Mouse (Mus musculus) CH12.LX (cell line): ENCODE data around the gene D330020A13Rik. TPM values are rescaled to one million over a fixed set of nuclear protein-coding genes. Genes with fewer than 3 reads are reported as not detected.

Experiments
- DNase-seq: peaks from one replicate; pipeline ENCODE4 v3.0.0-alpha.2; 2013; ENCODE audit errors: extremely low read depth
- H3K27ac ChIP-seq: 2 replicates; pipeline ENCODE4 v1.5.1; 2012; ENCODE audit warnings: low read depth, mild to moderate bottlenecking, control low read depth, moderate library complexity; ENCODE audit not compliant: insufficient read depth
- H3K27me3 ChIP-seq: replicated peaks from 2 replicates; pipeline ENCODE3; 2012; ENCODE audit warnings: inconsistent platforms
- H3K36me3 ChIP-seq, 2 experiments: replicated peaks in 1 of 2; 2 replicates each; pipeline versions ENCODE3 to v1.6.1; 2012; ENCODE audit warnings: inconsistent platforms in 1 of 2, low read length in 1 of 2, mild to moderate bottlenecking in 1 of 2, mixed read lengths in 1 of 2, moderate library complexity in 1 of 2; ENCODE audit not compliant: control insufficient read depth in 1 of 2, insufficient read depth in 1 of 2
- H3K4me1 ChIP-seq, 2 experiments: 2 replicates each; pipeline ENCODE4 v1.6.1; 2012; ENCODE audit warnings: inconsistent platforms in 1 of 2, moderate library complexity in 1 of 2; ENCODE audit not compliant: insufficient read depth in 2 of 2, control insufficient read depth in 1 of 2
- H3K4me2 ChIP-seq: 2 replicates; pipeline ENCODE4 v1.6.1; 2012; ENCODE audit warnings: low read depth, mild to moderate bottlenecking, control low read depth; ENCODE audit not compliant: poor library complexity, insufficient read depth, severe bottlenecking
- H3K4me3 ChIP-seq, 3 experiments: fragments of 150-350 bp in 1 of 3; sonication (generic) in 1 of 3; replicated peaks in 1 of 3; 2 replicates each; pipeline versions ENCODE3 to v1.5.1; 2011 to 2012; ENCODE audit warnings: low read depth in 2 of 3, low read length in 2 of 3, mild to moderate bottlenecking in 2 of 3, moderate library complexity in 2 of 3, control low read depth in 1 of 3, improper control_type of control experiment in 1 of 3, inconsistent platforms in 1 of 3, mixed read lengths in 1 of 3; ENCODE audit not compliant: poor library complexity in 1 of 3
- H3K79me2 ChIP-seq: replicated peaks from 2 replicates; pipeline ENCODE4 v1.6.1; 2012; ENCODE audit warnings: mild to moderate bottlenecking, moderate library complexity; ENCODE audit not compliant: control insufficient read depth, poor library complexity, insufficient read depth, severe bottlenecking; ENCODE audit errors: extremely low read depth
- H3K9ac ChIP-seq: 2 replicates; pipeline ENCODE4 v1.6.1; 2012; ENCODE audit warnings: low read depth, mild to moderate bottlenecking, control low read depth, moderate library complexity; ENCODE audit not compliant: insufficient read depth
- H3K9me3 ChIP-seq: replicated peaks from 2 replicates; pipeline ENCODE3; 2012; ENCODE audit warnings: low read length, inconsistent platforms, mixed read lengths
- CTCF ChIP-seq, 2 experiments: IDR thresholded peaks in 1 of 2; conservative IDR thresholded peaks in 1 of 2; 2 replicates each; pipeline ENCODE4 v1.5.1; 2011 to 2012; ENCODE audit warnings: low read depth in 2 of 2, low read length in 2 of 2, improper control_type of control experiment in 1 of 2, inconsistent platforms in 1 of 2, mild to moderate bottlenecking in 1 of 2, moderate library complexity in 1 of 2
- E2F4 ChIP-seq: IDR thresholded peaks from 2 replicates; pipeline ENCODE4 v1.6.1; 2011; ENCODE audit warnings: low read depth, low read length, improper control_type of control experiment; ENCODE audit not compliant: insufficient replicate concordance
- ETS1 ChIP-seq: conservative IDR thresholded peaks from 2 replicates; pipeline ENCODE4 v1.6.1; 2012; ENCODE audit warnings: low read depth, mild to moderate bottlenecking, inconsistent platforms, low read length, improper control_type of control experiment, moderate library complexity
- GABPA ChIP-seq: IDR thresholded peaks from 2 replicates; pipeline ENCODE4 v1.6.1; 2012; ENCODE audit warnings: low read depth, low read length, improper control_type of control experiment, inconsistent platforms; ENCODE audit not compliant: insufficient replicate concordance
- HCFC1 ChIP-seq: IDR thresholded peaks from 2 replicates; pipeline ENCODE4 v1.6.1; 2012; ENCODE audit warnings: low read depth, mild to moderate bottlenecking, inconsistent platforms, low read length, improper control_type of control experiment
- IRF4 ChIP-seq: IDR thresholded peaks from 2 replicates; pipeline ENCODE4 v1.6.1; 2014; ENCODE audit warnings: low read depth, mild to moderate bottlenecking, inconsistent platforms, low read length, improper control_type of control experiment
- JUN ChIP-seq: IDR thresholded peaks from 2 replicates; pipeline ENCODE4 v1.6.1; 2011; ENCODE audit warnings: low read depth, mild to moderate bottlenecking, low read length, improper control_type of control experiment, moderate library complexity; ENCODE audit not compliant: insufficient read depth
- KAT2A ChIP-seq: IDR thresholded peaks from 2 replicates; pipeline ENCODE4 v1.6.1; 2012; ENCODE audit warnings: low read length, improper control_type of control experiment, inconsistent platforms; ENCODE audit not compliant: insufficient replicate concordance
- MAFK ChIP-seq: IDR thresholded peaks from 2 replicates; pipeline ENCODE4 v1.6.1; 2011; ENCODE audit warnings: low read length, improper control_type of control experiment; ENCODE audit not compliant: insufficient replicate concordance
- MAX ChIP-seq: IDR thresholded peaks from 2 replicates; pipeline ENCODE4 v1.6.1; 2011; ENCODE audit warnings: low read length, improper control_type of control experiment
- MEF2A ChIP-seq: IDR thresholded peaks from 2 replicates; pipeline ENCODE4 v1.6.1; 2014; ENCODE audit warnings: low read depth, mild to moderate bottlenecking, inconsistent platforms, low read length, improper control_type of control experiment, borderline replicate concordance
- MXI1 ChIP-seq: IDR thresholded peaks from 2 replicates; pipeline ENCODE4 v1.6.1; 2011; ENCODE audit warnings: mild to moderate bottlenecking, low read depth, low read length, improper control_type of control experiment
- NELFE ChIP-seq: IDR thresholded peaks from 2 replicates; pipeline ENCODE4 v1.6.1; 2011; ENCODE audit warnings: low read depth, low read length, improper control_type of control experiment
- POLR2AphosphoS2 ChIP-seq: IDR thresholded peaks from 2 replicates; pipeline ENCODE4 v1.6.1; 2011; ENCODE audit warnings: low read depth, low read length, improper control_type of control experiment
- RCOR1 ChIP-seq: conservative IDR thresholded peaks from 2 replicates; pipeline ENCODE4 v1.6.1; 2012; ENCODE audit warnings: low read depth, mild to moderate bottlenecking, inconsistent platforms, low read length, improper control_type of control experiment
- SMC3 ChIP-seq: IDR thresholded peaks from 2 replicates; pipeline ENCODE4 v1.6.1; 2011; ENCODE audit warnings: low read depth, low read length, improper control_type of control experiment
- TBP ChIP-seq: conservative IDR thresholded peaks from 2 replicates; pipeline ENCODE4 v1.6.1; 2011; ENCODE audit warnings: low read depth, low read length, improper control_type of control experiment
- USF1 ChIP-seq: IDR thresholded peaks from 2 replicates; pipeline ENCODE4 v1.6.1; 2014; ENCODE audit warnings: low read depth, mild to moderate bottlenecking, inconsistent platforms, low read length, improper control_type of control experiment
- USF2 ChIP-seq: conservative IDR thresholded peaks from 2 replicates; pipeline ENCODE4 v1.6.1; 2011; ENCODE audit warnings: low read depth, low read length, improper control_type of control experiment
- ZKSCAN1 ChIP-seq: IDR thresholded peaks from 2 replicates; pipeline ENCODE4 v1.6.1; 2012; ENCODE audit warnings: low read depth, inconsistent platforms, low read length, improper control_type of control experiment, borderline replicate concordance
- dilution Hi-C: fragments of 300-500 bp; cut with MboI; formaldehyde crosslinking; loops from 2 replicates; pipeline ENCODE4 v1.14.3; 2020; ENCODE audit warnings: low sequenced_read_pairs; ENCODE audit not compliant: extremely low pct_unique_long_range_greater_than_20kb, extremely low pct_ligation_motif_present
- in situ Hi-C: fragments of 300-500 bp; cut with MboI; formaldehyde crosslinking; loops from 3 replicates; pipeline ENCODE4 v1.14.3; 2019; ENCODE audit warnings: low sequenced_read_pairs, low pct_ligation_motif_present, low pct_unique_long_range_greater_than_20kb, mixed read lengths
- polyA plus RNA-seq: library from polyadenylated mRNA; unstranded; fragments of >175 nt; gene quantifications from 2 replicates; pipeline ENCODE4 v1.2.1, GENCODE M21; 2012; ENCODE audit warnings: low read depth; ENCODE audit not compliant: insufficient read length
- total RNA-seq, 2 experiments: library from RNA; depleted of rRNA; stranded (reverse); fragments of 300-350 nt in 1 of 2; fragments of >200 nt in 1 of 2; gene quantifications; 2 replicates each; pipeline ENCODE4 v1.2.3; 2012 to 2014

The D330020A13Rik gene
- total and polyA plus RNA-seq, 3 experiments: not detected

GRCm38 (mm10) chr6:120309338-120309737 is 15.2 kb downstream of the D330020A13Rik start:
- Histone ChIP-seq H3K9ac (no peak overlapping the region), H3K36me3 (no peaks in the 10 kb centered on the region), H3K4me3 (no peak overlapping the region), H3K4me1 (peaks cover 7 to 16% of the 10 kb centered on the region in 2 experiments), H3K27me3 (no peaks in the 10 kb centered on the region), H3K27ac (no peak overlapping the region), H3K9me3 (no peaks in the 10 kb centered on the region), H3K4me2 (no peak overlapping the region), H3K79me2 (no peaks in the 10 kb centered on the region)
- dilution Hi-C loops (no loop called here), in situ Hi-C loops (loop anchor here (5.0 to 25.0 kb wide), 3 partner anchors 82 to 822 kb away; partner anchors contain the start of gene Fbxl14)
- no peak for TF ChIP-seq MAFK
- no peak for TF ChIP-seq USF1
- no peak for TF ChIP-seq NELFE
- no peak for TF ChIP-seq USF2
- no peak for TF ChIP-seq RCOR1
- no peak for TF ChIP-seq GABPA
- TF ChIP-seq JUN: no peak
- no peak for TF ChIP-seq HCFC1
- no peak for DNase-seq

- no peaks in the 10 kb centered on the region for H3K36me3 ChIP-seq
- no peaks in the 10 kb centered on the region for H3K9me3 ChIP-seq
- TF ChIP-seq MEF2A: no peak
- TF ChIP-seq ETS1: no peak
- TF ChIP-seq JUN: no peak
- TF ChIP-seq USF1: no peak
- no peak for TF ChIP-seq CTCF (conservative IDR thresholded peaks at IDR 0.05 in 1 of 2, IDR thresholded peaks at IDR 0.05 in 1 of 2; ENCODE audit: low read depth in 2 of 2, low read length in 2 of 2)
- TF ChIP-seq USF2: no peak
- TF ChIP-seq IRF4: no peak
- no peak for TF ChIP-seq MXI1
- no peak for TF ChIP-seq SMC3
- no peak for TF ChIP-seq E2F4
- TF ChIP-seq TBP: no peak
- TF ChIP-seq POLR2AphosphoS2: no peak
- no peak for TF ChIP-seq MAX
- no peak for TF ChIP-seq MAFK
- no peak for TF ChIP-seq KAT2A
- no peak for TF ChIP-seq ZKSCAN1
- H3K9ac ChIP-seq: no peak overlapping the region
- peaks cover 7 to 16% of the 10 kb centered on the region in 2 experiments for H3K4me1 ChIP-seq
- dilution Hi-C loops: no loop called here
- no peaks in the 10 kb centered on the region for H3K79me2 ChIP-seq
- H3K4me2 ChIP-seq: no peak overlapping the region
- no peak overlapping the region for H3K4me3 ChIP-seq
- no peak overlapping the region for H3K27ac ChIP-seq
- no peak for DNase-seq
- in situ Hi-C loops: loop anchor here (5.0 to 25.0 kb wide), 3 partner anchors 82 to 822 kb away; partner anchors contain the start of gene Fbxl14
- H3K27me3 ChIP-seq: no peaks in the 10 kb centered on the region
Observed at GRCm38 (mm10) chr6:120309787-120310186, 15.6 kb downstream of the D330020A13Rik start.
